Mouse (Mus musculus) liver, embryonic 14.5 days (tissue): ENCODE results near the gene Mageb16. TPM values are rescaled to one million over a fixed set of nuclear protein-coding genes. Genes with fewer than 3 reads are reported as not detected.

Experiments
- ATAC-seq: fragments of 200-750 bp; cut with Nextera tagmentation; 2 replicates; pipeline ENCODE4 v1.8.0; 2017; ENCODE audit warnings: moderate number of reproducible peaks, mild to moderate bottlenecking, moderate library complexity; ENCODE audit not compliant: insufficient read depth
- DNase-seq, 3 experiments: peaks; one replicate each; pipeline ENCODE4 v3.0.0-alpha.2; 2012 to 2013; ENCODE audit warnings: low read depth in 3 of 3, low spot score in 3 of 3
- H3K27ac ChIP-seq: fragments of 300-500 bp; sonication (generic); 2 replicates; pipeline ENCODE4 v1.5.1; 2014; ENCODE audit warnings: moderate library complexity, mild to moderate bottlenecking, control low read depth, inconsistent platforms
- H3K27me3 ChIP-seq: fragments of 300-500 bp; sonication (generic); 2 replicates; pipeline ENCODE4 v1.6.1; 2014; ENCODE audit warnings: mild to moderate bottlenecking, low read length, moderate library complexity; ENCODE audit not compliant: control insufficient read depth, insufficient read depth
- H3K36me3 ChIP-seq: fragments of 300-500 bp; sonication (generic); replicated peaks from 2 replicates; pipeline ENCODE4 v1.6.1; 2014; ENCODE audit warnings: low read depth; ENCODE audit not compliant: control insufficient read depth, insufficient read depth
- H3K4me1 ChIP-seq, 2 experiments: fragments of 200-500 bp in 1 of 2; fragments of 300-500 bp in 1 of 2; sonication (generic) in 1 of 2; replicated peaks; 2 replicates each; pipeline ENCODE4 v1.6.1; 2012 to 2014; ENCODE audit warnings: antibody characterized with exemption in 1 of 2, inconsistent platforms in 1 of 2, low read length in 1 of 2; ENCODE audit not compliant: control insufficient read depth in 2 of 2, insufficient read depth in 2 of 2
- H3K4me2 ChIP-seq: fragments of 300-500 bp; sonication (generic); 2 replicates; pipeline ENCODE4 v1.6.1; 2014; ENCODE audit warnings: low read depth, mild to moderate bottlenecking, control low read depth, moderate library complexity
- H3K4me3 ChIP-seq, 2 experiments: fragments of 200-500 bp in 1 of 2; fragments of 300-500 bp in 1 of 2; sonication (generic) in 1 of 2; 2 replicates each; pipeline ENCODE4 v1.5.1; 2012 to 2014; ENCODE audit warnings: low read depth in 2 of 2, low read length in 2 of 2, mild to moderate bottlenecking in 2 of 2, control low read depth in 1 of 2, inconsistent platforms in 1 of 2, moderate library complexity in 1 of 2; ENCODE audit not compliant: insufficient read depth in 1 of 2
- H3K9ac ChIP-seq: fragments of 300-500 bp; sonication (generic); replicated peaks from 2 replicates; pipeline ENCODE4 v1.6.1; 2014; ENCODE audit warnings: mild to moderate bottlenecking, control low read depth, moderate library complexity
- H3K9me3 ChIP-seq: fragments of 300-500 bp; sonication (generic); 2 replicates; pipeline ENCODE4 v1.6.1; 2016; ENCODE audit warnings: low read length, mixed read lengths; ENCODE audit not compliant: control insufficient read depth
- CTCF ChIP-seq: IDR thresholded peaks from 2 replicates; pipeline ENCODE4 v1.5.1; 2016; ENCODE audit warnings: antibody characterized with exemption, low read depth, control low read depth
- EP300 ChIP-seq: IDR thresholded peaks from 2 replicates; pipeline ENCODE4 v1.6.1; 2016; ENCODE audit warnings: antibody characterized with exemption, low read depth
- WGBS: fragments of 180-500 bp; shearing (Covaris S2); extraction: QIAGEN DNeasy Blood & Tissue Kit; methylation state at CpG from one replicate; pipeline ENCODE4 v1.1.7; 2014; ENCODE audit not compliant: insufficient replicate concordance; 5-methylcytosine and 5-hydroxymethylcytosine counted together
- polyA plus RNA-seq, 2 experiments: library from polyadenylated mRNA; depleted of rRNA in 1 of 2; stranded (reverse) in 1 of 2; unstranded in 1 of 2; fragments of >200 nt; fragmentation: Nextera tagmentation in 1 of 2; extraction: Ambion mirVana in 1 of 2; gene quantifications; 2 replicates each; pipeline versions ENCODE4 v1.2.1 to v1.2.3; 2012 to 2014

Mageb16 gene
- polyA plus RNA-seq (2012; rRNA removed) (0.24 and 0.52 TPM in 2 replicates), polyA plus RNA-seq (2014; fragmentation: Nextera tagmentation; extraction: Ambion mirVana) (0.77 and 0.95 TPM in 2 replicates)

GRCm38 (mm10) chrX:79671411-79671810 lies at the start of gene Mageb16:
Gene Mageb16, minus strand, starts transcription at chrX:79671435.
- H3K4me1 ChIP-seq = no peaks in the 10 kb centered on the region
- no peak within 1 kb of the TSS for H3K4me2 ChIP-seq
- TF ChIP-seq EP300 (no peak), CTCF (no peak)
- 46% methylated on average over 8 of the region's 8 CpGs for WGBS
- no peaks in the 10 kb centered on the region for H3K36me3 ChIP-seq
- DNase-seq = no peak
- no peak within 1 kb of the TSS for H3K4me3 ChIP-seq
- no peaks in the 10 kb centered on the region for H3K9me3 ChIP-seq
- ATAC-seq = no peak
- H3K9ac ChIP-seq = no peak within 1 kb of the TSS
- no peaks in the 10 kb centered on the region for H3K27me3 ChIP-seq
- no peak within 1 kb of the TSS for H3K27ac ChIP-seq

DNA sequence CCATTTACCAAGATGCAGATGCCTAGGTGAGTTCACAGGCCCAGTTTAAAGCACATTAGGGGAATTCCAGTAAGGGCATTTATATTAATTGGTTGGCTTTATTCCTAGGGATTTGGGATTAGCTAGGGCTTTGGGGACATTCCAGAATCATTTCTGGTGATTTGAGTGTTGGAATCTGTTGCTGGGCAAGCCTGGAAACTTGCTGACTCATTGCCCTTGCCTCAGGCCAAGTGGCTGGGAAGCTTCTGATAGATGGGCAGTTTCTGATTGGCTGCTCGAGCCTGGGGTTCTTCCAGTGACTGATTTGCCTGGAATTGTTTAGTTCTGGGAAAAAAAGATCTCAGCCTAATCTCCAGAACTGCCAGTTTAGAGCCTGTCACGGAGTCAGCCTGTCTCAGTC lies 20.1 kb downstream of the Mageb16 start:
- H3K4me2 ChIP-seq = no peak overlapping the region
- no peaks in the 10 kb centered on the region for H3K4me1 ChIP-seq
- no peak overlapping the region for H3K9ac ChIP-seq
- WGBS = 40% methylated on average over 2 of the region's 2 CpGs
- no peak overlapping the region for H3K4me3 ChIP-seq
- TF ChIP-seq EP300 = no peak
- no peak for TF ChIP-seq CTCF
- no peak overlapping the region for H3K27ac ChIP-seq
- H3K36me3 ChIP-seq = no peaks in the 10 kb centered on the region
- ATAC-seq (no peak), DNase-seq (no peak)
- no peaks in the 10 kb centered on the region for H3K9me3 ChIP-seq
- H3K27me3 ChIP-seq = no peaks in the 10 kb centered on the region

- H3K27ac ChIP-seq = no peak overlapping the region
- H3K4me3 ChIP-seq = no peak overlapping the region
- H3K4me2 ChIP-seq = no peak overlapping the region
- H3K36me3 ChIP-seq = no peaks in the 10 kb centered on the region
- no peak for TF ChIP-seq CTCF
- no peak for TF ChIP-seq EP300
- no peaks in the 10 kb centered on the region for H3K27me3 ChIP-seq
- 73% methylated on average over 15 of the region's 15 CpGs for WGBS
- DNase-seq (no peak), ATAC-seq (no peak)
- H3K9ac ChIP-seq = no peak overlapping the region
- H3K9me3 ChIP-seq = no peaks in the 10 kb centered on the region
- no peaks in the 10 kb centered on the region for H3K4me1 ChIP-seq
Observed at GRCm38 (mm10) chrX:79635396-79635795, 35.8 kb downstream of the Mageb16 start.

- Histone ChIP-seq H3K9ac (no peak overlapping the region), H3K27ac (no peak overlapping the region), H3K27me3 (no peaks in the 10 kb centered on the region), H3K4me3 (no peak overlapping the region), H3K36me3 (no peaks in the 10 kb centered on the region), H3K4me2 (no peak overlapping the region), H3K9me3 (no peaks in the 10 kb centered on the region), H3K4me1 (no peaks in the 10 kb centered on the region)
- WGBS = 36% methylated on average over 2 of the region's 2 CpGs
- ATAC-seq (no peak), DNase-seq (no peak)
- TF ChIP-seq EP300 = no peak
- TF ChIP-seq CTCF = no peak
Observed at GRCm38 (mm10) chrX:79606462-79606861, 64.8 kb downstream of the Mageb16 start.

Other genes starting within 250 kb of the Mageb16 start
- 0.01 TPM in 1 of 2 replicates, not detected in the other for gene Gm7173, start 154.2 kb downstream of the Mageb16 start, polyA plus RNA-seq (2012; rRNA removed)
- 0.06 TPM in 1 of 2 replicates, not detected in the other for gene Gm7173, start 154.2 kb downstream of the Mageb16 start, polyA plus RNA-seq (2014; fragmentation: Nextera tagmentation; extraction: Ambion mirVana)